Mouse (Mus musculus): Measurements from ENCODE around the gene Klrk1.

GRCm38 (mm10) chr6:129608372-129608771, 15.3 kb downstream of the Klrk1 start:
- TF ChIP-seq CTCF (IDR thresholded peaks at IDR 0.05; ENCODE audit: insufficient read depth, low read length): no peak
- TF ChIP-seq POLR2A (IDR thresholded peaks at IDR 0.05; ENCODE audit: borderline replicate concordance, extremely low read depth, low read depth, low read length): no peak
